Mouse (Mus musculus): ENCODE data around the gene Aqr. TPM values are rescaled to one million over a fixed set of nuclear protein-coding genes. Genes with fewer than 3 reads are reported as not detected.

Gene Aqr
- polyA plus RNA-seq, 1 experiment from 2014 or later, result 44.9 TPM

GRCm38 (mm10) chr2:114119451-114119850 lies 67.4 kb downstream of the Aqr start:
- DNase-seq (ENCODE audit: low spot score), result no peak
- H3K27me3 ChIP-seq (replicated peaks; ENCODE audit: control insufficient read depth, insufficient read depth, low read length), result no peaks in the 10 kb centered on the region
- H3K4me1 ChIP-seq (ENCODE audit: control insufficient read depth, insufficient read depth, low read length), result no peaks in the 10 kb centered on the region
- H3K36me3 ChIP-seq (ENCODE audit: control insufficient read depth, insufficient read depth, low read length), result peaks cover 71% of the 10 kb centered on the region
- H3K27ac ChIP-seq (replicated peaks; ENCODE audit: low read depth, low read length), result no peak overlapping the region
- H3K4me3 ChIP-seq (ENCODE audit: low read depth, low read length), result no peak overlapping the region
- H3K9me3 ChIP-seq (ENCODE audit: control insufficient read depth, low read length), result no peaks in the 10 kb centered on the region
- H3K9ac ChIP-seq (ENCODE audit: low read depth, low read length), result no peak overlapping the region
- no peak for ATAC-seq (ENCODE audit: low read depth)
- 73% methylated on average over 7 of the region's 7 CpGs for WGBS
- H3K4me2 ChIP-seq (ENCODE audit: low read depth, low read length), result no peak overlapping the region

- no peak overlapping the region for H3K4me2 ChIP-seq (ENCODE audit: low read depth, low read length)
- H3K4me3 ChIP-seq (ENCODE audit: low read depth, low read length), result no peak overlapping the region
- 91% methylated on average over 3 of the region's 3 CpGs for WGBS
- DNase-seq (ENCODE audit: low spot score) (no peak), ATAC-seq (ENCODE audit: low read depth) (no peak)
- H3K4me1 ChIP-seq (ENCODE audit: control insufficient read depth, insufficient read depth, low read length), result no peaks in the 10 kb centered on the region
- no peak overlapping the region for H3K27ac ChIP-seq (replicated peaks; ENCODE audit: low read depth, low read length)
- no peaks in the 10 kb centered on the region for H3K9me3 ChIP-seq (ENCODE audit: control insufficient read depth, low read length)
- no peak overlapping the region for H3K9ac ChIP-seq (ENCODE audit: low read depth, low read length)
- peaks cover 71% of the 10 kb centered on the region for H3K36me3 ChIP-seq (ENCODE audit: control insufficient read depth, insufficient read depth, low read length)
- H3K27me3 ChIP-seq (replicated peaks; ENCODE audit: control insufficient read depth, insufficient read depth, low read length), result no peaks in the 10 kb centered on the region
Measured at GRCm38 (mm10) chr2:114117665-114118064, 69.2 kb downstream of the Aqr start.

- H3K9me3 ChIP-seq (ENCODE audit: control insufficient read depth, low read length), result no peaks in the 10 kb centered on the region
- no peak for ATAC-seq (ENCODE audit: low read depth)
Measured at GRCm38 (mm10) chr2:114117235-114117634, 69.6 kb downstream of the Aqr start.

GRCm38 (mm10) chr2:114115563-114115962 lies 71.3 kb downstream of the Aqr start:
- Histone ChIP-seq H3K4me2 (ENCODE audit: low read depth, low read length) (no peak overlapping the region), H3K9ac (ENCODE audit: low read depth, low read length) (no peak overlapping the region), H3K9me3 (ENCODE audit: control insufficient read depth, low read length) (no peaks in the 10 kb centered on the region), H3K27ac (replicated peaks; ENCODE audit: low read depth, low read length) (no peak overlapping the region), H3K4me3 (ENCODE audit: low read depth, low read length) (no peak overlapping the region), H3K4me1 (ENCODE audit: control insufficient read depth, insufficient read depth, low read length) (no peaks in the 10 kb centered on the region), H3K36me3 (ENCODE audit: control insufficient read depth, insufficient read depth, low read length) (peaks cover 78% of the 10 kb centered on the region), H3K27me3 (replicated peaks; ENCODE audit: control insufficient read depth, insufficient read depth, low read length) (no peaks in the 10 kb centered on the region)
- DNase-seq (ENCODE audit: low spot score) (no peak), ATAC-seq (ENCODE audit: low read depth) (no peak)
- 93% methylated on average over 4 of the region's 4 CpGs for WGBS

More at GRCm38 (mm10) chr2:114117235-114117634, 69.6 kb downstream of the Aqr start:
- Histone ChIP-seq H3K4me1 (ENCODE audit: control insufficient read depth, insufficient read depth, low read length) (no peaks in the 10 kb centered on the region), H3K36me3 (ENCODE audit: control insufficient read depth, insufficient read depth, low read length) (peaks cover 74% of the 10 kb centered on the region), H3K4me2 (ENCODE audit: low read depth, low read length) (no peak overlapping the region), H3K4me3 (ENCODE audit: low read depth, low read length) (no peak overlapping the region), H3K27me3 (replicated peaks; ENCODE audit: control insufficient read depth, insufficient read depth, low read length) (no peaks in the 10 kb centered on the region), H3K27ac (replicated peaks; ENCODE audit: low read depth, low read length) (no peak overlapping the region), H3K9ac (ENCODE audit: low read depth, low read length) (no peak overlapping the region)
- 93% methylated on average over 3 of the region's 3 CpGs for WGBS
- no peak for DNase-seq (ENCODE audit: low spot score)

- ATAC-seq (ENCODE audit: low read depth) (peak; percentile 37; the same call in 1 of the 2 replicates), DNase-seq (ENCODE audit: low spot score) (no peak)
- H3K9me3 ChIP-seq (ENCODE audit: control insufficient read depth, low read length), result no peaks in the 10 kb centered on the region
- H3K9ac ChIP-seq (ENCODE audit: low read depth, low read length), result no peak overlapping the region
- peaks cover 93% of the 10 kb centered on the region for H3K36me3 ChIP-seq (ENCODE audit: control insufficient read depth, insufficient read depth, low read length)
- H3K27me3 ChIP-seq (replicated peaks; ENCODE audit: control insufficient read depth, insufficient read depth, low read length), result no peaks in the 10 kb centered on the region
- no peak overlapping the region for H3K4me3 ChIP-seq (ENCODE audit: low read depth, low read length)
- no peaks in the 10 kb centered on the region for H3K4me1 ChIP-seq (ENCODE audit: control insufficient read depth, insufficient read depth, low read length)
- no peak overlapping the region for H3K27ac ChIP-seq (replicated peaks; ENCODE audit: low read depth, low read length)
- no peak overlapping the region for H3K4me2 ChIP-seq (ENCODE audit: low read depth, low read length)
- WGBS, result 63% methylated on average over 23 of the region's 23 CpGs
Measured at GRCm38 (mm10) chr2:114107288-114108278, 79.2 kb downstream of the Aqr start.

- Histone ChIP-seq H3K9me3 (ENCODE audit: control insufficient read depth, low read length) (no peaks in the 10 kb centered on the region), H3K4me1 (ENCODE audit: control insufficient read depth, insufficient read depth, low read length) (no peaks in the 10 kb centered on the region), H3K9ac (ENCODE audit: low read depth, low read length) (no peak overlapping the region), H3K36me3 (ENCODE audit: control insufficient read depth, insufficient read depth, low read length) (peaks cover 94% of the 10 kb centered on the region), H3K4me2 (ENCODE audit: low read depth, low read length) (no peak overlapping the region), H3K4me3 (ENCODE audit: low read depth, low read length) (no peak overlapping the region), H3K27ac (replicated peaks; ENCODE audit: low read depth, low read length) (no peak overlapping the region), H3K27me3 (replicated peaks; ENCODE audit: control insufficient read depth, insufficient read depth, low read length) (no peaks in the 10 kb centered on the region)
- 87% methylated on average over 8 of the region's 8 CpGs for WGBS
- DNase-seq (ENCODE audit: low spot score) (no peak), ATAC-seq (ENCODE audit: low read depth) (no peak)
Measured at GRCm38 (mm10) chr2:114106383-114106782, 80.4 kb downstream of the Aqr start.

GRCm38 (mm10) chr2:114102471-114102870 lies 84.4 kb downstream of the Aqr start:
- no peak for ATAC-seq (ENCODE audit: low read depth)
- Histone ChIP-seq H3K9me3 (ENCODE audit: control insufficient read depth, low read length) (no peaks in the 10 kb centered on the region), H3K4me2 (ENCODE audit: low read depth, low read length) (no peak overlapping the region), H3K36me3 (ENCODE audit: control insufficient read depth, insufficient read depth, low read length) (peaks cover 84% of the 10 kb centered on the region), H3K9ac (ENCODE audit: low read depth, low read length) (no peak overlapping the region), H3K4me1 (ENCODE audit: control insufficient read depth, insufficient read depth, low read length) (no peaks in the 10 kb centered on the region), H3K4me3 (ENCODE audit: low read depth, low read length) (no peak overlapping the region), H3K27ac (replicated peaks; ENCODE audit: low read depth, low read length) (no peak overlapping the region), H3K27me3 (replicated peaks; ENCODE audit: control insufficient read depth, insufficient read depth, low read length) (no peaks in the 10 kb centered on the region)
- no peak for DNase-seq (ENCODE audit: low spot score)
- WGBS, result 84% methylated on average over 3 of the region's 3 CpGs

- Histone ChIP-seq H3K9me3 (ENCODE audit: control insufficient read depth, low read length) (no peaks in the 10 kb centered on the region), H3K4me3 (ENCODE audit: low read depth, low read length) (no peak overlapping the region), H3K36me3 (ENCODE audit: control insufficient read depth, insufficient read depth, low read length) (peaks cover 69% of the 10 kb centered on the region), H3K27me3 (replicated peaks; ENCODE audit: control insufficient read depth, insufficient read depth, low read length) (no peaks in the 10 kb centered on the region), H3K9ac (ENCODE audit: low read depth, low read length) (no peak overlapping the region), H3K27ac (replicated peaks; ENCODE audit: low read depth, low read length) (no peak overlapping the region), H3K4me2 (ENCODE audit: low read depth, low read length) (no peak overlapping the region), H3K4me1 (ENCODE audit: control insufficient read depth, insufficient read depth, low read length) (no peaks in the 10 kb centered on the region)
- 94% methylated on average over 9 of the region's 9 CpGs for WGBS
- DNase-seq (ENCODE audit: low spot score) (no peak), ATAC-seq (ENCODE audit: low read depth) (no peak)
Measured at GRCm38 (mm10) chr2:114100834-114101233, 86.0 kb downstream of the Aqr start.

GRCm38 (mm10) chr2:114099816-114100215 lies 87.0 kb downstream of the Aqr start:
- H3K9me3 ChIP-seq (ENCODE audit: control insufficient read depth, low read length), result no peaks in the 10 kb centered on the region
- H3K27me3 ChIP-seq (replicated peaks; ENCODE audit: control insufficient read depth, insufficient read depth, low read length), result no peaks in the 10 kb centered on the region
- no peak overlapping the region for H3K27ac ChIP-seq (replicated peaks; ENCODE audit: low read depth, low read length)
- H3K9ac ChIP-seq (ENCODE audit: low read depth, low read length), result no peak overlapping the region
- ATAC-seq (ENCODE audit: low read depth), result no peak
- peaks cover 59% of the 10 kb centered on the region for H3K36me3 ChIP-seq (ENCODE audit: control insufficient read depth, insufficient read depth, low read length)
- WGBS, result 84% methylated on average over 3 of the region's 3 CpGs
- H3K4me2 ChIP-seq (ENCODE audit: low read depth, low read length), result no peak overlapping the region
- no peaks in the 10 kb centered on the region for H3K4me1 ChIP-seq (ENCODE audit: control insufficient read depth, insufficient read depth, low read length)
- no peak overlapping the region for H3K4me3 ChIP-seq (ENCODE audit: low read depth, low read length)
- no peak for DNase-seq (ENCODE audit: low spot score)

Data from embryonic facial prominence, embryonic 14.5 days (tissue).